Mouse (Mus musculus) limb, embryonic 14.5 days (tissue): ENCODE data around the gene Zfp967. TPM values are rescaled to one million over a fixed set of nuclear protein-coding genes. Genes with fewer than 3 reads are reported as not detected.
"Not testable (repeated sequence)": the region's sequence is repeated elsewhere in the genome, so short reads cannot be mapped to it uniquely, and the experiment has no call there.

Source experiments
- ATAC-seq: fragments of 200-750 bp; cut with Nextera tagmentation; 2 replicates; pipeline ENCODE4 v1.8.0; 2017; ENCODE audit warnings: low read depth, moderate number of reproducible peaks, moderate TSS enrichment; ENCODE audit not compliant: low FRiP score
- DNase-seq: peaks from one replicate; pipeline ENCODE4 v3.0.0-alpha.2; 2015; ENCODE audit warnings: low spot score
- H3K27ac ChIP-seq: fragments of 300-500 bp; sonication (generic); replicated peaks from 2 replicates; pipeline ENCODE4 v1.5.1; 2014; ENCODE audit warnings: low read depth, mild to moderate bottlenecking, low read length, moderate library complexity, mixed read lengths
- H3K27me3 ChIP-seq: fragments of 300-500 bp; sonication (generic); 2 replicates; pipeline ENCODE4 v1.6.1; 2014; ENCODE audit warnings: low read length, mixed read lengths; ENCODE audit not compliant: control insufficient read depth, insufficient read depth
- H3K36me3 ChIP-seq: fragments of 300-500 bp; sonication (generic); 2 replicates; pipeline ENCODE4 v1.6.1; 2014; ENCODE audit warnings: mild to moderate bottlenecking, low read length, moderate library complexity, mixed read lengths; ENCODE audit not compliant: control insufficient read depth, insufficient read depth
- H3K4me1 ChIP-seq: fragments of 300-500 bp; sonication (generic); 2 replicates; pipeline ENCODE4 v1.6.1; 2014; ENCODE audit warnings: antibody characterized with exemption, low read length, mixed read lengths; ENCODE audit not compliant: control insufficient read depth, insufficient read depth
- H3K4me2 ChIP-seq: fragments of 300-500 bp; sonication (generic); replicated peaks from 2 replicates; pipeline ENCODE4 v1.6.1; 2014; ENCODE audit warnings: low read depth, mild to moderate bottlenecking, low read length, moderate library complexity; ENCODE audit not compliant: severe bottlenecking
- H3K4me3 ChIP-seq: fragments of 300-500 bp; sonication (generic); replicated peaks from 2 replicates; pipeline ENCODE4 v1.5.1; 2014; ENCODE audit warnings: low read length
- H3K9ac ChIP-seq: fragments of 300-500 bp; sonication (generic); 2 replicates; pipeline ENCODE4 v1.6.1; 2014; ENCODE audit warnings: mild to moderate bottlenecking, low read depth, low read length, moderate library complexity; ENCODE audit not compliant: severe bottlenecking
- H3K9me3 ChIP-seq: fragments of 300-500 bp; sonication (generic); 2 replicates; pipeline ENCODE4 v1.6.1; 2016; ENCODE audit warnings: low read length; ENCODE audit not compliant: control insufficient read depth
- WGBS: fragments of 180-500 bp; shearing (Covaris S2); extraction: QIAGEN DNeasy Blood & Tissue Kit; methylation state at CpG from one replicate; pipeline ENCODE4 v1.1.7; 2014; 5-methylcytosine and 5-hydroxymethylcytosine counted together
- polyA plus RNA-seq, 2 experiments: library from polyadenylated mRNA; depleted of rRNA in 1 of 2; stranded (reverse) in 1 of 2; unstranded in 1 of 2; fragments of >200 nt; fragmentation: Nextera tagmentation in 1 of 2; extraction: Ambion mirVana in 1 of 2; gene quantifications; 2 replicates each; pipeline versions ENCODE4 v1.2.1 to v1.2.3; 2012 to 2014

Zfp967 gene
- polyA plus RNA-seq (2012; rRNA removed) = not detected in 2 replicates
- not detected in 2 replicates for polyA plus RNA-seq (2014; fragmentation: Nextera tagmentation; extraction: Ambion mirVana)

GRCm38 (mm10) chr2:176520756-176521155 lies at the start of gene Zfp967:
TSS of gene Zfp967 (plus strand) at chr2:176521056.
- ATAC-seq, H3K9ac ChIP-seq, H3K27ac ChIP-seq, H3K36me3 ChIP-seq, DNase-seq, H3K4me3 ChIP-seq, H3K9me3 ChIP-seq, H3K4me1 ChIP-seq, H3K27me3 ChIP-seq, H3K4me2 ChIP-seq: not testable (repeated sequence)
- WGBS = no CpG with 5 or more reads among the region's 9 CpGs

- H3K4me1 ChIP-seq, H3K27me3 ChIP-seq, H3K9ac ChIP-seq, H3K4me3 ChIP-seq, ATAC-seq, H3K4me2 ChIP-seq, H3K9me3 ChIP-seq, H3K36me3 ChIP-seq, DNase-seq, H3K27ac ChIP-seq: not testable (repeated sequence)
- WGBS = no CpG with 5 or more reads among the region's 4 CpGs
Measured at GRCm38 (mm10) chr2:176486683-176487082, 34.2 kb upstream of the Zfp967 start, which contains the start of gene Gm14434. TSS of gene Gm14434 (minus strand) at chr2:176486783.

Other genes starting within 250 kb of the Zfp967 start
- not detected in 2 replicates for gene Gm11009, start 201.6 kb upstream of the Zfp967 start, polyA plus RNA-seq (2012; rRNA removed)
- gene Gm11009, start 201.6 kb upstream of the Zfp967 start, polyA plus RNA-seq (2014; fragmentation: Nextera tagmentation; extraction: Ambion mirVana) = not detected in 2 replicates
- gene Gm14435, start 97.5 kb upstream of the Zfp967 start, polyA plus RNA-seq (2012; rRNA removed) = 2.5 and 3.6 TPM in 2 replicates
- 11.8 and 15.1 TPM in 2 replicates for gene Gm14435, start 97.5 kb upstream of the Zfp967 start, polyA plus RNA-seq (2014; fragmentation: Nextera tagmentation; extraction: Ambion mirVana)
- gene Gm14434, start 34.3 kb upstream of the Zfp967 start, polyA plus RNA-seq (2012; rRNA removed) = 12.9 and 14.5 TPM in 2 replicates
- 7.3 and 14.1 TPM in 2 replicates for gene Gm14434, start 34.3 kb upstream of the Zfp967 start, polyA plus RNA-seq (2014; fragmentation: Nextera tagmentation; extraction: Ambion mirVana)
- 12.5 and 17.5 TPM in 2 replicates for gene Gm14308, start 115.3 kb downstream of the Zfp967 start, polyA plus RNA-seq (2012; rRNA removed)
- gene Gm14308, start 115.3 kb downstream of the Zfp967 start, polyA plus RNA-seq (2014; fragmentation: Nextera tagmentation; extraction: Ambion mirVana) = 13.5 and 19.3 TPM in 2 replicates
- 6.6 and 7.8 TPM in 2 replicates for gene Zfp973, start 149.5 kb downstream of the Zfp967 start, polyA plus RNA-seq (2012; rRNA removed)
- gene Zfp973, start 149.5 kb downstream of the Zfp967 start, polyA plus RNA-seq (2014; fragmentation: Nextera tagmentation; extraction: Ambion mirVana) = 8.5 and 12.5 TPM in 2 replicates
- gene Gm14305, start 187.3 kb downstream of the Zfp967 start, polyA plus RNA-seq (2012; rRNA removed) = 15.3 and 22.4 TPM in 2 replicates
- 29.3 and 31.9 TPM in 2 replicates for gene Gm14305, start 187.3 kb downstream of the Zfp967 start, polyA plus RNA-seq (2014; fragmentation: Nextera tagmentation; extraction: Ambion mirVana)